Mouse (Mus musculus): ENCODE results near the gene Itga10.

GRCm38 (mm10) chr3:96693579-96693978, 48.2 kb downstream of the Itga10 start:
- no peak for TF ChIP-seq POLR2A (IDR thresholded peaks at IDR 0.05; ENCODE audit: low read depth, low read length)
- no peak for TF ChIP-seq CTCF (IDR thresholded peaks at IDR 0.05; ENCODE audit: extremely low read depth, insufficient read depth, insufficient read length, insufficient replicate concordance)
